Mouse (Mus musculus): ENCODE results near the gene Gm13276.
"Not testable (repeated sequence)": the region's sequence is repeated elsewhere in the genome, so short reads cannot be mapped to it uniquely, and the experiment has no call there.

Gm13276 gene

GRCm38 (mm10) chr4:88785409-88785808 is at the start of gene Gm13276:
Gm13276 (plus strand) TSS chr4:88785709.
- not testable (repeated sequence) for DNase-seq

DNA sequence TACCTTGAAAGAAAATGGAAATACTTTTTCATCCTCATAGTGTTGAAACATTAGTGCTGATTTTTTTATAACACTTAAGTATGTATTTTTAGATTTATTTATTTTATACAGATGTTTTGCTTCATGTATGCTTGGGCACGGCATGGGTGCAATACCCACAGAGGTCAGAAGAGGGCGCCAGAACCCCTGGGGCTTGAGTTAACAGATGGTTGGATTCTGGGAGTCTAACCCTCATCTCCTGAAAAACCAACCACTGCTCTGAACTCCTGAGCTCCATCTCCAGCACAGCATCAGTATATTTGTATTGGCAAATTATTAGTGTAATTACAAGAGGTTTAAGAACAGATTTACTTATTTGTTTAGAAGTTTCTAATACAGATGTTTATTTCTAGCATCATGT is 47.0 kb upstream of the Gm13276 start:
- peak; percentile 44 to 81 for DNase-seq

DNA sequence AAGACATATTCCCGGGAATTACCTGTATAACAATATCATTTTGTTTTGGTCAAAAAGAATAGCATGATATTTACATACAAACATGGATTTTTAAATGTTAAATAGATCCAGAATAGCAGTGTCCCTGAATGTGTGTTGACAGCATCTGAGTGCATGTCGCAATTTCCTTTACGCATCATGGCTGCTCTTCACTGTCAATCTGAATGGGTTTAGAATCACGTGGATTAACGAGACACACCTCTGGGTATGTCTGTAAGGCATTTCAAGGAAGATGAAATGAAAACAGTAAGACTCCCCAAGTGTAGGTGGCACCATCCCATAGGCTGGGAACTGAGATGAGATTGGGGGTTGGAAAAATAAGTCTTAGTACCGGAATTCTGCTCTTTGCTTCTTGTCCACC is 46.5 kb upstream of the Gm13276 start:
- DNase-seq: no peak

- DNase-seq: no peak
Observed at GRCm38 (mm10) chr4:88741426-88741825, 44.1 kb upstream of the Gm13276 start.

- DNase-seq: no peak
Observed at GRCm38 (mm10) chr4:88742771-88743371, 42.6 kb upstream of the Gm13276 start.

GRCm38 (mm10) chr4:88744207-88744606 is 41.3 kb upstream of the Gm13276 start:
- no peak for DNase-seq

DNA sequence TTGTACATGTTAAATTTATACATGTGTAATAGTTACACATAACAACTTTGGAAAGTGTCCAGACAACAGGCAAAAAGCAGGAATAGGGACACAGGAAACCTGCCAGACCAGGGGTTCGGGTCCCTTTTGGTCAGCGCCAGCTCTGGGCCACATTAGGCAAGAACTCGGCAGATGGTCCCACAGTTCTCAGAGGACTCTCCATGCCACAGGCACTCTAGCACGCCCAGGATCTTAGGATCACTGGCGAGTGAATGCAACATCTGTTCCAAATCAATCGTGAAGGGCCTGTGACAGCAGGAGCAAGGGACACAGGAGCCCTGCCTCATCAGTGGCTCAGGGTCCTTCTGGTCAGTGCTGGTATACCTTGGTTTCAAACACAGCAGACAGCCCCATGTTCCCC is 35.6 kb upstream of the Gm13276 start:
- DNase-seq: no peak

DNA sequence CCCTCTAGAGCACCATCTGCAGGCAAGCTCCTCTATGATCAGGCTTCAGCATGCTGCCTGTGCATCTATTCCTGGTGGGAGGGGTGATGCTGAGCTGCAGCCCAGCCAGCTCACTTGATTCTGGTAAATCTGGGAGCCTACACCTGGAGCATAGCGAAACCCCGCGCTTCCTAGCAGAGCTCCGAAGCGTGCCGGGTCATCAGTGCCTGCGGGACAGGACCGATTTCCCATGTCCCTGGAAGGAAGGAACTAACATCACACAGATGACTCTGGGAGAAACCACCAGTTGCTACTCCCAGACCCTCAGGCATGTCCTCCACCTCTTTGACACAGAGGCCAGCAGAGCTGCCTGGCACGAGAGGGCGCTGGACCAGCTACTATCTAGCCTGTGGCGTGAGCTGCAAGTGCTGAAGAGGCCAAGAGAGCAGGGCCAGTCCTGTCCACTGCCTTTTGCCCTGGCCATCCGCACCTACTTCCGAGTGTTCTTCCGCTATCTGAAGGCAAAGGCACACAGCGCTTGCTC is 30.6 kb upstream of the Gm13276 start, which contains the start of gene Gm13271:
Gm13271 (plus strand) TSS at position 51 of the 523 bp plus-strand sequence.
- peak; percentile 67 to 71 for DNase-seq

GRCm38 (mm10) chr4:88756581-88757513 is 28.7 kb upstream of the Gm13276 start:
- peak in 1 of 2 experiments; percentile 12 for DNase-seq

- peak; percentile 90 to 93 for DNase-seq
Observed at GRCm38 (mm10) chr4:88757628-88758031, 27.9 kb upstream of the Gm13276 start.

DNA sequence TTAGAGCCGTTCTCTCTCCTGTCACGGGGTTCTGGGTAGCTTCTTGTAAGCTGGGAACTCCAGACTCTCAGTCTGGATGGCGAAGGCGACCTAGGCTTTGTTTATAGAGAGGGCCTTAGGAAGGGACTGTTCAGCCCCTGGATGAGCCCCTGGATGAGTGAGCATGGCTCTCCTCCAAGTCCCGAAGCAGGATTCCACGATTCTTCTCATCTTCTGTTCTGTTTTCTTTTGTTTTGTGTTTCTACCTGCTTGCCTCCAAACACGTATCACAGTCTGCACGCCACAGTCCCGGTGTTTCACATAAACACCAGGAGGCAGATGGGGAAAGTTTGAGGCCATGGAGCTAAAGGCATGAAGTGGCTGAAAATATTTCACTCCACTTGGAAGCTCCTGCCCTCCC is 26.8 kb upstream of the Gm13276 start:
- not testable (repeated sequence) for DNase-seq

DNA sequence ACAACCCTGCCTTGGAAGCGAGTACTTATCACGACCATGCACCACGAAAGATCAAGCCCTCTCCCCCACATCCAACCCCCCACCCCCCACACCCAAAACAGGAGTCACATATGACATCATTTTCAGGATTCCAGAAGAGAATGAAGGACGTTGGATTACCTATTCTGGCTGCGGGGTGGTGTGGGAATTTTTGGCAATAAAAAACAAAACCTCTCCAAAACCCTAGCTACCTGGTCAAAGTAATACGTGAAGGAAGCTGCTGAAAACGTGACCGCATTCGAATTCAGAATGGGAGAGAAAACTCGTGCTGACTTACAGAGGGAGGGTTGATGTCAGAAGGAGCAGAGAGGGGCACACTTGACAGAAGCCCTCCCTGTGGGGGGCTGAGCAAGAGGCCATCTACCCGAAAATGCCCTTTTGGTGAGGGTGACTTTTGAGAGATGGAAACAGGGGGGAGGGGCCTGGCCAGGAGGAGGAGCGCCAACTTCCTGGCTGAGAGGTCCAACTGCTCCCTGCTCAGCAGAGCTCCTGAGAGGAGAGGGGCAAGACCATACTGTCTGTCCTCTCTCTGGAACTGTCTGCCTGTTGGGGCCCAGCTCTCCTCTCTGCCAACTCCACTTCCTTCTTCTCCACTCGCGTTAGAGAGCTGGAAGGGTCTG is 25.8 kb upstream of the Gm13276 start, which contains the start of gene Gm13283:
Gm13283 (plus strand) TSS at position 510 of the 659 bp plus-strand sequence.
- DNase-seq: peak; percentile 33 to 42

DNA sequence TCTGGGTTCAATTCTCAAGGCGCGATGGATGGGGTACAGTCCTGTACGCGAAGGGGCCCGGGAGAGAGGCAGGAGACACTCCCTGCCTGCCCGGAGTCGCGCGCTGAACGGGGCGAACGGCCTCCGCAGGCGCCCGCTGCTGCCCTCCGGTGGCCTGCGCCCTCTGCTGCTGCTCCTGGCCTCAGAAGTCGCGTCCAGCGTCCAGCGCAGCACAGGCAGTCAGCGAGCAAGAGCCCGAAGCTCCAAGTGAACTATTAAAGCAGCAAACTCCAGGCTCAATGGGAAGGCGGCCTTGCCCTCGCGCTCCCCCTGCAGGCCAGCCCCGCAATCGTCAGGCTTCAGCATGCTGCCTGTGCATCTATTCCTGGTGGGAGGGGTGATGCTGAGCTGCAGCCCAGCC is 25.1 kb upstream of the Gm13276 start:
- peak; percentile 85 for DNase-seq

DNA sequence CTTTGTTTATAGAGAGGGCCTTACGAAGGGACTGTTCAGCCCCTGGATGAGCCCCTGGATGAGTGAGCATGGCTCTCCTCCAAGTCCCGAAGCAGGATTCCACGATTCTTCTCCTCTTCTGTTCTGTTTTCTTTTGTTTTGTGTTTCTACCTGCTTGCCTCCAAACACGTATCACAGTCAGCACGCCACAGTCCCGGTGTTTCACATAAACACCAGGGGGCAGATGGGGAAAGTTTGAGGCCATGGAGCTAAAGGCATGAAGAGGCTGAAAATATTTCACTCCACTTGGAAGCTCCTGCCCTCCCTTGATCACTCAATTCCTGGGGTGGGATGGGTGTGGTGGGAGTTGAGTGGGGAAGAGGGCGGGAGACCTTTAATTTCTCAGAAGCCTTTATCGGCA is 23.7 kb upstream of the Gm13276 start:
- peak; percentile 57 to 63 for DNase-seq

GRCm38 (mm10) chr4:88762341-88762740 is 23.2 kb upstream of the Gm13276 start:
- DNase-seq: not testable (repeated sequence)

- DNase-seq: peak; percentile 70 to 79
Observed at GRCm38 (mm10) chr4:88763384-88764018, 22.0 kb upstream of the Gm13276 start.

DNA sequence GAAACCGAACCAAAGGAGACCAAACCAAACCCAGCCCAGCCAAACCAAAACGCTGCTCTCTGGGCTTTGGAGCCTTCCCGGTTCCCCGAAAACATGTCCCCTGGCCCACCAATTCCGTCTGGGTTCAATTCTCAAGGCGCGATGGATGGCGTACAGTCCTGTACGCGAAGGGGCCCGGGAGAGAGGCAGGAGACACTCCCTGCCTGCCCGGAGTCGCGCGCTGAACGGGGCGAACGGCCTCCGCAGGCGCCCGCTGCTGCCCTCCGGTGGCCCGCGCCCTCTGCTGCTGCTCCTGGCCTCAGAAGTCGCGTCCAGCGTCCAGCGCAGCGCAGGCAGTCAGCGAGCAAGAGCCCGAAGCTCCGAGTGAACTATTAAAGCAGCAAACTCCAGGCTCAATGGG is 12.0 kb upstream of the Gm13276 start, which contains the start of gene Gm13290:
Gm13290 (plus strand) TSS at position 301 of the 400 bp plus-strand sequence.
- DNase-seq: not testable (repeated sequence)

DNA sequence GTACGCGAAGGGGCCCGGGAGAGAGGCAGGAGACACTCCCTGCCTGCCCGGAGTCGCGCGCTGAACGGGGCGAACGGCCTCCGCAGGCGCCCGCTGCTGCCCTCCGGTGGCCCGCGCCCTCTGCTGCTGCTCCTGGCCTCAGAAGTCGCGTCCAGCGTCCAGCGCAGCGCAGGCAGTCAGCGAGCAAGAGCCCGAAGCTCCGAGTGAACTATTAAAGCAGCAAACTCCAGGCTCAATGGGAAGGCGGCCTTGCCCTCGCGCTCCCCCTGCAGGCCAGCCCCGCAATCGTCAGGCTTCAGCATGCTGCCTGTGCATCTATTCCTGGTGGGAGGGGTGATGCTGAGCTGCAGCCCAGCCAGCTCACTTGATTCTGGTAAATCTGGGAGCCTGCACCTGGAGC is 8.9 kb upstream of the Gm13276 start, which contains the start of gene Gm13289:
Gm13289 (plus strand) TSS at position 301 of the 400 bp plus-strand sequence.
- DNase-seq: not testable (repeated sequence)

DNA sequence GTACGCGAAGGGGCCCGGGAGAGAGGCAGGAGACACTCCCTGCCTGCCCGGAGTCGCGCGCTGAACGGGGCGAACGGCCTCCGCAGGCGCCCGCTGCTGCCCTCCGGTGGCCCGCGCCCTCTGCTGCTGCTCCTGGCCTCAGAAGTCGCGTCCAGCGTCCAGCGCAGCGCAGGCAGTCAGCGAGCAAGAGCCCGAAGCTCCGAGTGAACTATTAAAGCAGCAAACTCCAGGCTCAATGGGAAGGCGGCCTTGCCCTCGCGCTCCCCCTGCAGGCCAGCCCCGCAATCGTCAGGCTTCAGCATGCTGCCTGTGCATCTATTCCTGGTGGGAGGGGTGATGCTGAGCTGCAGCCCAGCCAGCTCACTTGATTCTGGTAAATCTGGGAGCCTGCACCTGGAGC is 6.0 kb upstream of the Gm13276 start, which contains the start of gene Gm13272:
Gm13272 (plus strand) TSS at position 301 of the 400 bp plus-strand sequence.
- not testable (repeated sequence) for DNase-seq

GRCm38 (mm10) chr4:88780320-88780719 is 5.2 kb upstream of the Gm13276 start:
- not testable (repeated sequence) for DNase-seq

DNA sequence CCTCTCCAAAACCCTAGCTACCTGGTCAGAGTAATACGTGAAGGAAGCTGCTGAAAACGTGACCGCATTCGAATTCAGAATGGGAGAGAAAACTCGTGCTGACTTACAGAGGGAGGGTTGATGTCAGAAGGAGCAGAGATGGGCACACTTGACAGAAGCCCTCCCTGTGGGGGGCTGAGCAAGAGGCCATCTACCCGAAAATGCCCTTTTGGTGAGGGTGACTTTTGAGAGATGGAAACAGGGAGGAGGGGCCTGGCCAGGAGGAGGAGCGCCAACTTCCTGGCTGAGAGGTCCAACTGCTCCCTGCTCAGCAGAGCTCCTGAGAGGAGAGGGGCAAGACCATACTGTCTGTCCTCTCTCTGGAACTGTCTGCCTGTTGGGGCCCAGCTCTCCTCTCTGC is 3.7 kb upstream of the Gm13276 start, which contains the start of gene Ifnz:
Ifnz (plus strand) TSS at position 301 of the 400 bp plus-strand sequence.
- DNase-seq: not testable (repeated sequence)

DNA sequence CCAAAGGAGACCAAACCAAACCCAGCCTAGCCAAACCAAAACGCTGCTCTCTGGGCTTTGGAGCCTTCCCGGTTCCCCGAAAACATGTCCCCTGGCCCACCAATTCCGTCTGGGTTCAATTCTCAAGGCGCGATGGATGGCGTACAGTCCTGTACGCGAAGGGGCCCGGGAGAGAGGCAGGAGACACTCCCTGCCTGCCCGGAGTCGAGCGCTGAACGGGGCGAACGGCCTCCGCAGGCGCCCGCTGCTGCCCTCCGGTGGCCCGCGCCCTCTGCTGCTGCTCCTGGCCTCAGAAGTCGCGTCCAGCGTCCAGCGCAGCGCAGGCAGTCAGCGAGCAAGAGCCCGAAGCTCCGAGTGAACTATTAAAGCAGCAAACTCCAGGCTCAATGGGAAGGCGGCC is 3.2 kb upstream of the Gm13276 start:
- not testable (repeated sequence) for DNase-seq
